Mouse (Mus musculus): Measurements from ENCODE around the gene Zdhhc14. TPM values are rescaled to one million over a fixed set of nuclear protein-coding genes. Genes with fewer than 3 reads are reported as not detected.

Zdhhc14 gene
- total and polyA plus RNA-seq, 3 experiments: 0.34 to 1.3 (median 0.35) TPM

DNA sequence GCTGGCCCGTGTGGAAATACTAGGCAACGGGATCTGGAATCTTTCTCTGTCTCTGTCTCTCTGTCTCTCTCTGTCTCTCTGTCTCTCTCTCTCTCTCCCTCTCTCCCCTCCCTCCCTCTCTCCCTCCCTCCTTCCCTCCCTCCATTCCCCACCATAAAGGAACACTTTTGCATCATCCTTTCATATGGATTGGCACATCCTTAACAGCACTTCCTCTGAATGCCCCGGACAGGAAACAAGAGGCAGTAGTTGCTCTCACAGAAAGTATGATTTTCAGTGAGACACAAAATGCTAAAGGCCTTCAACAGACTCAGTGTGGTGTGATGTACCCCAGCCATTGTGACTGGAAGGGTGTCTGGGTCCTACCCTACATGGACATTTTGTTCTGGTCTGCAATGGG lies 89.9 kb downstream of the Zdhhc14 start:
- dilution Hi-C loops (cut with MboI; ENCODE audit: extremely low pct_ligation_motif_present, extremely low pct_unique_long_range_greater_than_20kb, low sequenced_read_pairs) (no loop called here), in situ Hi-C loops (cut with MboI; ENCODE audit: low pct_ligation_motif_present, low pct_unique_long_range_greater_than_20kb, low sequenced_read_pairs) (no loop called here)
- no peak overlapping the region for H3K27ac ChIP-seq (ENCODE audit: insufficient read depth, low read depth)

GRCm38 (mm10) chr17:5582937-5583336 lies 90.6 kb downstream of the Zdhhc14 start:
- in situ Hi-C loops (cut with MboI; ENCODE audit: low pct_ligation_motif_present, low pct_unique_long_range_greater_than_20kb, low sequenced_read_pairs): no loop called here
- Histone ChIP-seq H3K4me1 (ENCODE audit: control insufficient read depth in 1 of 2, insufficient read depth in 2 of 2) (peaks cover 0 to 2% of the 10 kb centered on the region in 2 experiments; a peak in 1 of 4 replicates), H3K9ac (ENCODE audit: insufficient read depth, low read depth) (no peak overlapping the region), H3K27me3 (replicated peaks) (no peaks in the 10 kb centered on the region), H3K4me3 (replicated peaks in 1 of 3; ENCODE audit: low read depth in 2 of 3, low read length in 2 of 3, poor library complexity in 1 of 3) (no peak overlapping the region), H3K9me3 (replicated peaks; ENCODE audit: low read length) (no peaks in the 10 kb centered on the region), H3K36me3 (replicated peaks in 1 of 2; ENCODE audit: control insufficient read depth in 1 of 2, insufficient read depth in 1 of 2, low read length in 1 of 2) (no peaks in the 10 kb centered on the region), H3K27ac (ENCODE audit: insufficient read depth, low read depth) (no peak overlapping the region), H3K79me2 (replicated peaks; ENCODE audit: control insufficient read depth, extremely low read depth, insufficient read depth, poor library complexity, severe bottlenecking) (no peaks in the 10 kb centered on the region), H3K4me2 (ENCODE audit: insufficient read depth, low read depth, poor library complexity, severe bottlenecking) (no peak overlapping the region)
- DNase-seq (ENCODE audit: extremely low read depth): no peak
- dilution Hi-C loops (cut with MboI; ENCODE audit: extremely low pct_ligation_motif_present, extremely low pct_unique_long_range_greater_than_20kb, low sequenced_read_pairs): no loop called here
- TF ChIP-seq BHLHE40 (IDR thresholded peaks at IDR 0.05; ENCODE audit: low read depth, low read length) (no peak), MAX (IDR thresholded peaks at IDR 0.05; ENCODE audit: low read length) (no peak)

More for the DNA sequence above, 89.9 kb downstream of the Zdhhc14 start:
- Histone ChIP-seq H3K79me2 (replicated peaks; ENCODE audit: control insufficient read depth, extremely low read depth, insufficient read depth, poor library complexity, severe bottlenecking) (no peaks in the 10 kb centered on the region), H3K9ac (ENCODE audit: insufficient read depth, low read depth) (no peak overlapping the region), H3K4me1 (ENCODE audit: control insufficient read depth in 1 of 2, insufficient read depth in 2 of 2) (peaks cover 0 to 7% of the 10 kb centered on the region in 2 experiments; a peak in 2 of 4 replicates), H3K27me3 (replicated peaks) (no peaks in the 10 kb centered on the region), H3K9me3 (replicated peaks; ENCODE audit: low read length) (no peaks in the 10 kb centered on the region), H3K4me2 (ENCODE audit: insufficient read depth, low read depth, poor library complexity, severe bottlenecking) (no peak overlapping the region), H3K36me3 (replicated peaks in 1 of 2; ENCODE audit: control insufficient read depth in 1 of 2, insufficient read depth in 1 of 2, low read length in 1 of 2) (no peaks in the 10 kb centered on the region), H3K4me3 (replicated peaks in 1 of 3; ENCODE audit: low read depth in 2 of 3, low read length in 2 of 3, poor library complexity in 1 of 3) (no peak overlapping the region)
- no peak for DNase-seq (ENCODE audit: extremely low read depth)
- TF ChIP-seq USF2 (conservative IDR thresholded peaks at IDR 0.05; ENCODE audit: low read depth, low read length) (no peak), ZKSCAN1 (IDR thresholded peaks at IDR 0.05; ENCODE audit: borderline replicate concordance, low read depth, low read length) (no peak), TCF12 (IDR thresholded peaks at IDR 0.05; ENCODE audit: low read depth, low read length) (no peak), GABPA (IDR thresholded peaks at IDR 0.05; ENCODE audit: insufficient replicate concordance, low read depth, low read length) (no peak), USF1 (IDR thresholded peaks at IDR 0.05; ENCODE audit: low read depth, low read length) (no peak), MAFK (IDR thresholded peaks at IDR 0.05; ENCODE audit: insufficient replicate concordance, low read length) (no peak), MAX (IDR thresholded peaks at IDR 0.05; ENCODE audit: low read length) (no peak), SMC3 (IDR thresholded peaks at IDR 0.05; ENCODE audit: low read depth, low read length) (no peak), MEF2A (IDR thresholded peaks at IDR 0.05; ENCODE audit: borderline replicate concordance, low read depth, low read length) (no peak), MYC (IDR thresholded peaks at IDR 0.05; ENCODE audit: low read depth, low read length) (no peak), IRF4 (IDR thresholded peaks at IDR 0.05; ENCODE audit: low read depth, low read length) (no peak)

- in situ Hi-C loops (cut with MboI; ENCODE audit: low pct_ligation_motif_present, low pct_unique_long_range_greater_than_20kb, low sequenced_read_pairs): no loop called here
- H3K4me3 ChIP-seq (replicated peaks in 1 of 3; ENCODE audit: low read depth in 2 of 3, low read length in 2 of 3, poor library complexity in 1 of 3): no peak overlapping the region
- dilution Hi-C loops (cut with MboI; ENCODE audit: extremely low pct_ligation_motif_present, extremely low pct_unique_long_range_greater_than_20kb, low sequenced_read_pairs): no loop called here
- no peak overlapping the region for H3K9ac ChIP-seq (ENCODE audit: insufficient read depth, low read depth)
- no peaks in the 10 kb centered on the region for H3K36me3 ChIP-seq (replicated peaks in 1 of 2; ENCODE audit: control insufficient read depth in 1 of 2, insufficient read depth in 1 of 2, low read length in 1 of 2)
- TF ChIP-seq MYC (IDR thresholded peaks at IDR 0.05; ENCODE audit: low read depth, low read length) (no peak), KAT2A (IDR thresholded peaks at IDR 0.05; ENCODE audit: insufficient replicate concordance, low read length) (no peak)
- H3K4me1 ChIP-seq (ENCODE audit: control insufficient read depth in 1 of 2, insufficient read depth in 2 of 2): no peaks in the 10 kb centered on the region
- H3K79me2 ChIP-seq (replicated peaks; ENCODE audit: control insufficient read depth, extremely low read depth, insufficient read depth, poor library complexity, severe bottlenecking): no peaks in the 10 kb centered on the region
- no peaks in the 10 kb centered on the region for H3K27me3 ChIP-seq (replicated peaks)
- no peaks in the 10 kb centered on the region for H3K9me3 ChIP-seq (replicated peaks; ENCODE audit: low read length)
- H3K4me2 ChIP-seq (ENCODE audit: insufficient read depth, low read depth, poor library complexity, severe bottlenecking): no peak overlapping the region
- no peak overlapping the region for H3K27ac ChIP-seq (ENCODE audit: insufficient read depth, low read depth)
- no peak for DNase-seq (ENCODE audit: extremely low read depth)
Observed at GRCm38 (mm10) chr17:5583472-5584145, 91.3 kb downstream of the Zdhhc14 start.

Measured in CH12.LX (cell line).